Mouse (Mus musculus): ENCODE measurements at regions not wholly inside any gene's neighbourhood (a gene's known extent, or its start where the extent isn't known, plus 50 kb on each side); places are given as distances from the start of the nearest gene placed in this dataset.
A peak's percentile ranks its signal among the peaks of the same experiment; 100 is the strongest.

DNA sequence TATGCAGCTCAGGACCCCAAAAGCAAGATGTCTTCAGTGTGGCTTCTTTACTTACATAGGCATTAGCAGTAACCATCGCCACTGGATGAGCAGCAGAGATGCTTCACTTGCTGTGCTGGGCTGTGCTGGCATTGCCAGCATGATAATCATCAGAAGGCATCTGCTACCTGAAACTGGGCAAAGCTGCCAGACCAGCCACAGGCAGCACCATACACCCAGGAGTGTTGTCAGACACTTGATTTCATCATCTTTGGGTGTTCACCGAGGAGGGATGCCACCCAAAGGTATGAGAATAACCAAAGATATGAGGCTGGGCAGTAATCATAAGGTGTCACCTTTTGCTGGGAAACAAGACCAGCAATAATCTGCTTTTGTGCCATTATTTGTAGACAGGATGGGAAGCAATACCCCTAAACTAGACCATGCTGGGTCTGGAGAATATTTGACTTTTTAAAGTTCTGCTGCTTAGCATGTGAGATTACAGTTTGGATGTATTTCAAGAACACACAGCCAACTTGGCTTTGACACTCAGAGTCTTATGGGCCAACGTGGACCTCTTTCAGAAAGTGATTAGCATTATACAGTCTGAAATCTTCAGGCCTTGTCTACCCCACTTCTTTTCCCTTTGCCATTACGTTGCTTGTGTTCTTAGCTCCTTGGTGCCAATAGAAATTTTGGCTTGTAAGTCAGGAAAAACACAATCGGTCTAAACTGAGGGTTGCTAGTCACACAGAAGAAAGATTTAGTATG, 80.7 kb upstream of the Cerkl start:
- no peak overlapping the region for H3K27ac ChIP-seq
- 89% methylated on average over 5 of the region's 5 CpGs for WGBS

DNA sequence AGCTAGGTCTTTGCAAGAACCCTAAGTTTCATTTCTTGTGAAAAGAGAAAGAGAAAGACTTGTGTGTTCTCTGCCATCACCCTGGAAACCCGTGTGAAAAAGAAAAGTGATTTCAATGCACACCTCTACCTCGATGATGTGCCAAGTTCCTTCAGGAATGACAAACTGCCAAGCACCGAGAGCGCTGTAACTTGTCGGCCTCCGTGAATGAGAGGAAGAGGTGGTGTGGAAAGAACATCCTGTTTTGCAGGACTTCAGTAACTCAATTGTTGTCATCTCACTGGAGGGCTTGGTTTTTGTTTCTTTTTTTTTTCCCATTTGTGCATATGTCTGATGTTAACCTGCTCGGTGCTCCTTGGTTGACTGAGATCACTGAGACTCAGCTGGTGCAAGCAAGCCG, 83.8 kb upstream of the Cerkl start:
- 86% methylated on average over 8 of the region's 8 CpGs for WGBS
- no peak overlapping the region for H3K27ac ChIP-seq
- H3K36me3 ChIP-seq, result no peaks in the 10 kb centered on the region
- H3K27me3 ChIP-seq (replicated peaks), result no peaks in the 10 kb centered on the region
- no peak overlapping the region for H3K4me3 ChIP-seq
- peaks cover 6% of the 10 kb centered on the region; the same call in 1 of the 2 replicates for H3K4me1 ChIP-seq
- ATAC-seq (ENCODE audit: low FRiP score, low read depth), result no peak
- no peak overlapping the region for H3K4me2 ChIP-seq (replicated peaks)
- H3K9ac ChIP-seq, result no peak overlapping the region
- no peaks in the 10 kb centered on the region for H3K9me3 ChIP-seq

More for the DNA sequence above, 80.7 kb upstream of the Cerkl start:
- Histone ChIP-seq H3K27me3 (replicated peaks) (no peaks in the 10 kb centered on the region), H3K9ac (no peak overlapping the region), H3K36me3 (no peaks in the 10 kb centered on the region), H3K4me1 (peaks cover 3% of the 10 kb centered on the region; the same call in 1 of the 2 replicates), H3K4me3 (no peak overlapping the region), H3K4me2 (replicated peaks) (no peak overlapping the region), H3K9me3 (no peaks in the 10 kb centered on the region)
- no peak for ATAC-seq (ENCODE audit: low FRiP score, low read depth)

- Histone ChIP-seq H3K27ac (no peak overlapping the region), H3K27me3 (replicated peaks) (no peaks in the 10 kb centered on the region), H3K9me3 (no peaks in the 10 kb centered on the region), H3K36me3 (no peaks in the 10 kb centered on the region), H3K9ac (no peak overlapping the region), H3K4me3 (no peak overlapping the region), H3K4me2 (replicated peaks) (no peak overlapping the region), H3K4me1 (peaks cover 6% of the 10 kb centered on the region; the same call in 1 of the 2 replicates)
- peak; percentile 37 for ATAC-seq (ENCODE audit: low FRiP score, low read depth)
- WGBS, result 42% methylated on average over 6 of the region's 6 CpGs
Observed at GRCm38 (mm10) chr2:79542191-79542980, 85.8 kb upstream of the Cerkl start.

- no peak overlapping the region for H3K27ac ChIP-seq
- no peaks in the 10 kb centered on the region for H3K9me3 ChIP-seq
- no peak overlapping the region for H3K4me3 ChIP-seq
- H3K9ac ChIP-seq, result no peak overlapping the region
- H3K36me3 ChIP-seq, result no peaks in the 10 kb centered on the region
- peaks cover 6% of the 10 kb centered on the region; the same call in 1 of the 2 replicates for H3K4me1 ChIP-seq
- H3K27me3 ChIP-seq (replicated peaks), result no peaks in the 10 kb centered on the region
- 76% methylated on average over 5 of the region's 5 CpGs for WGBS
- no peak for ATAC-seq (ENCODE audit: low FRiP score, low read depth)
- H3K4me2 ChIP-seq (replicated peaks), result no peak overlapping the region
Observed at GRCm38 (mm10) chr2:79543456-79543855, 86.9 kb upstream of the Cerkl start.

GRCm38 (mm10) chr2:79543948-79544792, 87.6 kb upstream of the Cerkl start:
- Histone ChIP-seq H3K9me3 (no peaks in the 10 kb centered on the region), H3K9ac (no peak overlapping the region), H3K4me2 (replicated peaks) (no peak overlapping the region), H3K4me3 (no peak overlapping the region), H3K36me3 (no peaks in the 10 kb centered on the region), H3K4me1 (peaks cover 6% of the 10 kb centered on the region; the same call in 1 of the 2 replicates), H3K27ac (no peak overlapping the region), H3K27me3 (replicated peaks) (no peaks in the 10 kb centered on the region)
- 86% methylated on average over 8 of the region's 8 CpGs for WGBS
- no peak for ATAC-seq (ENCODE audit: low FRiP score, low read depth)

GRCm38 (mm10) chr2:79544793-79545260, 88.2 kb upstream of the Cerkl start:
- Histone ChIP-seq H3K27me3 (replicated peaks) (no peaks in the 10 kb centered on the region), H3K9me3 (no peaks in the 10 kb centered on the region), H3K36me3 (no peaks in the 10 kb centered on the region), H3K4me3 (no peak overlapping the region), H3K9ac (no peak overlapping the region), H3K27ac (no peak overlapping the region), H3K4me2 (replicated peaks) (no peak overlapping the region), H3K4me1 (peaks cover 6% of the 10 kb centered on the region; the same call in 1 of the 2 replicates)
- 89% methylated on average over 4 of the region's 4 CpGs for WGBS
- ATAC-seq (ENCODE audit: low FRiP score, low read depth), result no peak

DNA sequence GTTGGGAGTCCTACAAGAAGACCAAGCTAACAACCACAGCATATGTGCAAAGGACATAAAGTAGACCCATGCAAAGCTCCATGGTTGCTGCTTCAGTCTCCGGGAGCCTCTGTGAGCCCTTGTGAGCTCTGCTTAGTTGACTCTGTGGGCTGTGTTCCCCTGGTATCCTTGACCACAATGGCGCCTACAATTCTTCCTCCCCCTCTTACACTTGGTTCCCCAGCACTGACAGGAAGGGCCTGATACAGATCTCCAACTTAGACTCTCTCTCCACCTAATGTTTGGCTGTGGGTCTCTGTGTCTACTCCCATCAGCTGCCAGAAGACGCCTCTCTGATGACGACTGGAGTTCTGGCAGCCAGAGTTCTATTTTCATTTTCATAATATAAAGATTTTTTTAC, 88.9 kb upstream of the Itprid2 start:
- H3K9ac ChIP-seq, result no peak overlapping the region
- no peaks in the 10 kb centered on the region for H3K36me3 ChIP-seq
- no peaks in the 10 kb centered on the region for H3K27me3 ChIP-seq (replicated peaks)
- H3K4me1 ChIP-seq, result peaks cover 6% of the 10 kb centered on the region; the same call in 1 of the 2 replicates
- no peak overlapping the region for H3K27ac ChIP-seq
- H3K4me3 ChIP-seq, result no peak overlapping the region
- no peak overlapping the region for H3K4me2 ChIP-seq (replicated peaks)
- no peaks in the 10 kb centered on the region for H3K9me3 ChIP-seq
- WGBS, result 87% methylated on average over 4 of the region's 4 CpGs
- no peak for ATAC-seq (ENCODE audit: low FRiP score, low read depth)

- no peak for ATAC-seq (ENCODE audit: low FRiP score, low read depth)
- Histone ChIP-seq H3K27me3 (replicated peaks) (no peaks in the 10 kb centered on the region), H3K4me2 (replicated peaks) (no peak overlapping the region), H3K9ac (no peak overlapping the region), H3K4me1 (0 out of 2 replicates have a peak, but pooled peaks cover 3% of the 10 kb centered on the region), H3K36me3 (no peaks in the 10 kb centered on the region), H3K9me3 (no peaks in the 10 kb centered on the region), H3K4me3 (no peak overlapping the region), H3K27ac (no peak overlapping the region)
- WGBS, result 80% methylated on average over 3 of the region's 3 CpGs
Observed at GRCm38 (mm10) chr2:79547284-79547683, 87.9 kb upstream of the Itprid2 start.

- 79% methylated on average over 8 of the region's 8 CpGs for WGBS
Observed at GRCm38 (mm10) chr2:79548039-79548600, 87.0 kb upstream of the Itprid2 start.

DNA sequence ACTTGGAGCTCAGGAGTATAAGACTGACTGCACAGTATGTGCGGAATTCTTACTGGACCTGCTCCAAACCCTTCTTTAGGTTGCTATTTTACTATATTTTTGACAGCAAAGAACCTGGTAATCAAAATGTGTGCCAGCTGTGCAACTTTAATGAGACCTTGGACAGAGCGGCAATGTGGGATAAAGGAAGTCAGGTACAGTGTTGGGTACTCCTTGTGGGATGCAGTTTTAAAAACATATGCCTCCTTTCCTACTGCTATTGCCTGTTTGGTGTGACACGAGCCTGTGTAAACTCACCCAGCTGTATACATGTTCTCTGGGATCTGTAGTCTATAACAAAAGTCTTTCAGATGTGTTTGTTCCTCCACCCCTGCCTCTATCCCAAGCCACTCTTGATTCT, 85.4 kb upstream of the Itprid2 start:
- Histone ChIP-seq H3K4me3 (no peak overlapping the region), H3K27me3 (replicated peaks) (no peaks in the 10 kb centered on the region), H3K27ac (no peak overlapping the region), H3K9me3 (no peaks in the 10 kb centered on the region), H3K4me2 (replicated peaks) (no peak overlapping the region), H3K4me1 (no peaks in the 10 kb centered on the region), H3K36me3 (no peaks in the 10 kb centered on the region), H3K9ac (no peak overlapping the region)
- WGBS, result 86% methylated on average over 3 of the region's 3 CpGs
- no peak for ATAC-seq (ENCODE audit: low FRiP score, low read depth)

More at GRCm38 (mm10) chr2:79548039-79548600, 87.0 kb upstream of the Itprid2 start:
- Histone ChIP-seq H3K4me3 (no peak overlapping the region), H3K27ac (no peak overlapping the region), H3K4me1 (no peaks in the 10 kb centered on the region), H3K9me3 (no peaks in the 10 kb centered on the region), H3K4me2 (replicated peaks) (no peak overlapping the region), H3K9ac (no peak overlapping the region), H3K27me3 (replicated peaks) (no peaks in the 10 kb centered on the region), H3K36me3 (no peaks in the 10 kb centered on the region)
- ATAC-seq (ENCODE audit: low FRiP score, low read depth), result no peak

DNA sequence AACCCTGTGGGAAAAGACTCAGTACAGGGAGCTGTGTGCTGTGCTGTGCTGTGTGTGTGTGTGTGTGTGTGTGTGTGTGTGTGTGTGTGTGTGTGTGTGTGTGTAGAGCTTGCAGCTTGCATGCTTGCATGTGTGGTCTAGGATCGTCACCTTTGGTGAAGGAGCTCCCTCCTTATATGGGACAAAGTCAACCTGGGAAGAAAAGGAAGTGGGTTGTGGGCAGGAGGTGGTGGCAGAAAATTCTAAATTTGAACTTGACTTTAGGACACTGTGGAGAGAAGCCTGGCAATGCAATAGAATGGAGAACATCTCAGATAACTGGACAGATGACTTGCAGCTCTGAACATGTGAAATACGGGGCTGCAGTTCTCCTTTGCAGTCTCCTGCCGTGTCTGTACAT, 84.7 kb upstream of the Itprid2 start:
- 89% methylated on average over 3 of the region's 3 CpGs for WGBS
- Histone ChIP-seq H3K36me3 (no peaks in the 10 kb centered on the region), H3K4me3 (no peak overlapping the region), H3K9me3 (no peaks in the 10 kb centered on the region), H3K27ac (no peak overlapping the region), H3K4me2 (replicated peaks) (no peak overlapping the region), H3K27me3 (replicated peaks) (no peaks in the 10 kb centered on the region), H3K4me1 (no peaks in the 10 kb centered on the region), H3K9ac (no peak overlapping the region)
- no peak for ATAC-seq (ENCODE audit: low FRiP score, low read depth)

Data from neural tube, embryonic 12.5 days (tissue).